Mouse (Mus musculus) liver, adult (tissue): ENCODE data around the gene Ddx25.

Experiments
- GATA4 ChIP-seq: IDR thresholded peaks from 2 replicates; pipeline ENCODE4 v1.6.1; 2014; ENCODE audit warnings: mild to moderate bottlenecking, low read length; ENCODE audit not compliant: insufficient replicate concordance

The Ddx25 gene

DNA sequence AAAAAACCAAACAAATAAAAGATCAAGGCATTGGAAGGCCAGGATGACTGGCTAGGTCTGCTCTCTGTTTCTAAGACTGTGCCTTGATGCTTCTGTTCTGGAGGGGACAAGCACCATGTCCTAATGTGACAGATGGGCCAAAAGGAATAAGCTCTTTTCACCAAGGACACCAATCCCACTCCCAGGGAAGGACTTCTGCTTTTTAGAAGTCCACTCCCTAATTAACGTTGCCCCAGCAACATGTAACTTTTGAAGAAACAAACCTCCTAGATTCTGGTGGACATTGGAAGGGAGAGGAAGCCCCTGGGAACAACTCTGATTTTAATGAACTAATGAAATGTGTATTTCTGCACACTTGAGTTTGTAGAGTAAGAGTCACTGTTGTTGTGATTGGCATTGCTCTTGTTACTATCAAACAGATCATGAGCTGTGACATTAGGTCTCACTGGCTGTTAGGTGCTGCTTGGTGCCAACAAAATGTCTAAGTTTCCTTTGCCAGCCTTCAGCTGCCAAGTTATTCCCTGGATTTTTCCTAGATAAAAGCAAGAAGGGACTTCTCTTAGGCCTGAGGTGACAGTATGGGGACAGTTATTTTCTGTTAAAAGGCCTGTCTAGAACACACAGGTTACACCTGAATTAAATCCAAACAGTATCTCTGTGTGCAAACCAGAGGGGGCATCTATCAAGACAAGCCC lies 35.4 kb downstream of the Ddx25 start:
- TF ChIP-seq GATA4 = no peak

DNA sequence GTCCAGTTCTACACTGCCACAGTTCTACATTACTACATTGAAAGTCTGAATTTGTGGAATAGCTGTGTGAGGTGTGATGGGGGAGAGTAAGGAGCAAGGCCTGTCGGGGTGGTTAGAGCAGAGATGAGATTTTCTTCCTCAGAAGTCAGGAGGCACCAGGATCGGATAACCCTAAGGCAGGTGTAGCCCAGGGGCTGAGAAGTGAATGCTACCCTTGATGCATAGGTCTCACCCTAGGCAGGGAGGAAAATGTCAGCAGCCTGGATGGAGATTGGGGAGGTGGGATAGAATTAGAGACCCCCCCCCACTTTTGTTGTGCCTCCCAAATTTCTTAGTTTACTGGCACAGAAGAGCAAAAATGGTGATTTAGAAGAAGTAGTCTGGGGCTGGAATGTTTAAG lies 36.1 kb downstream of the Ddx25 start:
- TF ChIP-seq GATA4 = no peak

DNA sequence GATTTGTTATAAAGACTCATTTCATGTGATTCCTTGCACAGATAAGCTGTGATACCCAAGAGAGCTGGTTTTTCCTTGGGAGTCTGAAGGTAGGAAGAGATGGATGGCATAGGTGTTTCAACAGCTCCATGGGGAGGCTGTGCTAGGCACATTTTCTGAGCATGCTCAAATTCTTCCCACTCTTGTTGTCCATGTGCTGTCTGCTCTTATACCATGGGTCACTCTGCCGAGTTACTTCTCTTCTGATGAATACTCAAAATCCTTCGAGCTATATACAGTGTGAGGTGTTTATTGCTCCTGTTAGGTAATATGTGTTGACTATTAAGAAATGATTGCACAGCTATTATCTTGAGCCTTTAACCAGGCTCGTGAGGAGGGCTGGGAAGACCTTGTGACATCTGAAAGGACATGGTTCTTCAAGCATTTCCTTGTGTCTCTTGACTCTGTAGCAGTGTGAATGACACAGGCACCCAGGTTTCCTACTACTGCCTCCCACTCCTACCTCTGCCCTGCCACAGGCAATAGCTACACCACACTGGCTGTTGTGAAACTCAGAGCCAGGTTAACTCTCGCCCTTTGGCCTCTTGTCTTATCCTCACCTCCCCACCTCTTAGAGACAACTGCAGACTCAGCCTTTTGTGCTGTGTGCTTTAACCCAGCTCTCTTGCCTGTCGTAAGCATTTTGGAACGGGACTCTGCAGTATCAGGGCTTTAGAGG lies 37.5 kb downstream of the Ddx25 start:
- TF ChIP-seq GATA4 = no peak

DNA sequence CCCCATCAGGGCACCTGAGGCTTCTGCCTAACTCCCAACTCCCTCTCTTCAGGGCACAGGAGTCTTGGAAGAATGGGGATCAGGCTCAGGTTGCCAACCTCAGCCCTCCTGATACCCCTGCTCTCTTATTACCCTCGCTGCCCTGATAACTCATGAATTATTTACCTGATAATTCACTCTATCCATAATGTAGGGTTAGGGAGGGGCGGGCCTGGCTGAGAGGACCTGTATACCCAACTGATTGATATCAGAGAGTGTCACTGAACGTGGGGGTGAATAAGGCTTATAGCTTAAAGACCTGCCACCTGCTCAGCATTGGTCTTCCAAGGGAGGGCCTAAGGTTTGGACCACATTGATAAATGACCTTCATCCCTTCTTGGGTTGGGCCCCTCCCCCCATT lies 40.2 kb downstream of the Ddx25 start, which contains the start of gene Gm1113:
TSS of gene Gm1113 (minus strand) at position 101 of the 400 bp plus-strand sequence.
- TF ChIP-seq GATA4 = no peak

DNA sequence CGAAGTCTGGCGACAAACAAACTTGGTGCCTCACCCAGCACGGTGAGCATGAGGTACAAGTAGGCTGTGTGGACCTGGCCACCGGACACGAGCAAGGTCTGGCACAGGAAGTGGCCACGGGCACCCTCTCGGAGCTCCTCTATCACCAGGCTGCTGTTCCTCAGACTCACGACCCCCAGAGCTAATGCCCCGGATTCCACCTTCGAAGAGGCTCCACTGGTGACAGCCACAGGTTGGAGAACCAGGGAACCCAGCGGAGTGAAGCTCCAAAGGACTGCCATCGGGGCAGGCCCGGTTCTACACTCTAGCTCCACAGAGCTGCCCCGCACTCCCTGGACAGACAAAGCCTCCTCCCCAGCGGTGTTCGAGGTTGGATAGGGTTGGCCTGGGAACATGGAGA lies 41.6 kb downstream of the Ddx25 start:
- TF ChIP-seq GATA4 = no peak

DNA sequence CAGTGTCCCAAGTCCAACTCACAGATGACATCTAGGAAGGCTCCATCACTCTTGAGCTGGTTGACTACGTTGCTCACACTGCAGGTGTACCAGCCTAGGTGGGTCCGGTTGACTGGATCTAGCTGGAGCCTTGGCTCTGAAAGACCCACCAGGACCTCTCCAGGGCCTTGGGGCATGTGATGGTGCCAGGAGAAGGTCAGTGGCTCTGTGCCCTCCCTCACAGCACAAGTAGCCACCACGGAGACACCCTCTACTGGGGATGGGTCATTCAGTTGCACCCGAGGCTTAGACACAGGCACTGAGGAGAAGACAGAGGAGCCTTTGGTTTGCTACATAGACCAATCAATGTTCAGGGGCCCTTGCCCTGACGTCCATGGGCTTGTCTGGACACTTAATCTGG lies 42.1 kb downstream of the Ddx25 start:
- no peak for TF ChIP-seq GATA4

DNA sequence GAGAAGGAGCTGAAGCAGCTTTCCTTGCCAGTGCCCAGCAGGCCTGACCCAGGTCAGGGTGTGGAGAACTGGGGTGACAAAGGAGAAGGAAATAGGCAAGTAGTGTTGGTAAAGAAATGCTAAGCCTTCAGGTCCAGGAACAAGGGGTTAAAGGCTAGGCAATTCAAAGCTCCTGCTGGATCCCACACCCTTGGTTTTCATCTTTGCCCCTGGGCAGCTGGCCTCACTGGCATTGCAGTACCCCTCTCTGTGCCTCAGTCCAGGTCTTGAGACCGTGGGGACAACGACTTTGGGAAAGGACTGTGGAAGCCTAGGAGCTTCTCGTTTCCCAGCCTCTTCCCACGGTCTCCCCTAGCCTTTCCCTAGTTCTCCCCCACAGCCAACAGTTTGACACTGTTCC lies 44.4 kb downstream of the Ddx25 start:
- no peak for TF ChIP-seq GATA4

DNA sequence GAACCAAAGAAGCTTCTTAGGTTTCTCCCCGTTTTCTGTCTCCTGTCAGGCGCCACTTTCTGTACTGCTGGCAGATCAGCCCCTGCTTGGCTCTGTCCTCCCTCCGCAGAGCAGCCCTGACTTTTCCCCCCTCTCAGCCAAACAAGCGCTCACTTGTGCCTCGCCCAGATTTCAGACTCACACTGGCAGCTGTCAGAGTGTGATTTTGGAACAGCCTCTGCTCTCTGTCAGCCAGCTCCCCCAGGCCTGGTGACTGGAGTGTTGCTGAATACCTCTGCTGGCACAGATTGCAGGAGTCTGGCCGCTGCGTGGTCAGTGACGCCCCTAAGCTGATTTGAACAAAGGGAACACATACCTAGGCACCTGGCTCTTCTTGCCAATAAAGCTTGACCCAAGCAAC lies 50.1 kb downstream of the Ddx25 start:
- no peak for TF ChIP-seq GATA4

DNA sequence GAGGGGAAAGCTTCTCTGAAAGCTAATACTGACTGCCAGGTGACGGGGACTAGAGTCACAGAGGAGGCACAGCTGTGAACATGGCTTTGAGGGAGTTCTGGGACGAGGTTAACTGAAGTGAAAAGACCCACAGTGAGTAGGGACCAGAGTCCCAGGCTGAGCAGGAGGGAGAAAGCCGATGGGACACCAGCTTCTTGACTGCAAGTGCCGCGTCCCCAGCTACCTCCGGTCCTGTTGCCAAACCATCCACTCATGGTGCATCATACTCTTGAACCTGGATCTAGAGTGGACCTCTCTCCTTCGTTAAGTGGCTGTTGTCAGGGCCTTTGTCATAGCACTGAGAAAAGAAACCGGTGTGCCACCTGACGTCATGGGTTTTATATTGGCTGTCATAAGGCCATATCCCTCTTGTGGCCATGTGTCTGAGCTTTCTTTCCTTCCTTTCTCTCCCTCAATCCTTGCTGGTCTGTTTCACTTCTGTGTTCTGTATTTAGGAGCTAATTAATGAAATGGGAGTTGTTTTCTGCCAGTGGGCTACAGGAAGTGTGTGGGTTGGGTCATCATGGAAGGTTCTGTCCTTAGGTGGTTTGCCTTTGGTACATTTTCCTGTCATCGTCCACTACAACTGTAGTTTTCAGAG lies 55.8 kb downstream of the Ddx25 start:
- TF ChIP-seq GATA4 = no peak

DNA sequence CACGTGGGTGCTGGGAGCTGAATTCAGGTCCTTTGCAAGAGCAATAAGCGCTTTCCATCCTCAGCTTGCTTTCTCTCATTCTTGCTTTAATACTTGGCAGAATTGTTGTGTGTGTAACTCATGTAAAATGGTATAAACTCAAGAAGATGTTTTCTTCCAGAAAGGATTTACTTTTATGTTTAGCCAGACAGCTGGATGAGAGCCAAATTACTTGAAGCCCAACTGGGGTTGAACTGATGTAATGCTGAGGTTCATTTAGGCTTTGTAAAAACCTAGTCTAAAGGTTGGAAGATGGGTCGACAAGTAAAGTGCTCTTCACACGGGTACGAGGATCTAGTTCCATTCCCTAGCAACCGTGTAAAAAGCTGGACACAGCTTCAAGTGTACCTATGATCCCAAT lies 58.4 kb downstream of the Ddx25 start:
- no peak for TF ChIP-seq GATA4

DNA sequence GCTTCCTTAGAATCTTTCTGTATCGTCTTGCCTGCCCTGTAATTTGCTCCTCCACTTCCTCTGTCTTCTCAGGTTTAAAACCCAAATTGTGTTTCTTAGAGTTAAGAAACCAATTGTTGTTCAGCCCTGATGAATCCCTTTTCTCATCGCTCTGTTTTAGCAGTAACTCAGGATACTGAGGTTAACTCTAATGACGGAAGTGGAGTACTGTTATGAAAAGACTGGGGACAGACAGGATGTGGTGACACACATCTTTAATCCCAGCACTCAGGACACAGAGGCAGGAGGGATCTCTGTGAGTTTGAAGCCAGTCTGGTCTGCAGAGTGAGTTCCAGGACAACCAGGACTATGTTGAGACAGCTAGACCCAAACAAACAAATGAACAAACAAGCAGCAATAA lies 62.9 kb downstream of the Ddx25 start:
- no peak for TF ChIP-seq GATA4

DNA sequence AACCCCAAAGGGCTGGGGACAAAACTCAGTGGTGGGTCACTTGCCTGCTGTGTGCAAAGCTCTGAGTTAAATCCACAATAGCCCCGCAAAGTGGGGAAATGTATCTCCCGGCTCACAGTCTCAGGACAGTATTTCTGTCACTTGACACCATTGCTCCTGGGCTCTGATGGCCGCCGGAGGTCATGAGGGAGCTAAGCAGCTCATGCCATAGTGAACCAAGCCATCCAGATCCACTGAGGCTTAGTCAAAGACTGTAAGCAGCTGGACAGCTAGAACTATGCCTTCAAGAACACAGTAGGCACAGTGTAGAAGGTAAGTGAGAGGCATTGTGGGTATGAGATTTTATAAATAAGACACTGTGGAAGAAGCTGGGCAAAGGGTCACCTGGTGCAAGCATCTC lies 63.4 kb downstream of the Ddx25 start:
- TF ChIP-seq GATA4 = no peak

DNA sequence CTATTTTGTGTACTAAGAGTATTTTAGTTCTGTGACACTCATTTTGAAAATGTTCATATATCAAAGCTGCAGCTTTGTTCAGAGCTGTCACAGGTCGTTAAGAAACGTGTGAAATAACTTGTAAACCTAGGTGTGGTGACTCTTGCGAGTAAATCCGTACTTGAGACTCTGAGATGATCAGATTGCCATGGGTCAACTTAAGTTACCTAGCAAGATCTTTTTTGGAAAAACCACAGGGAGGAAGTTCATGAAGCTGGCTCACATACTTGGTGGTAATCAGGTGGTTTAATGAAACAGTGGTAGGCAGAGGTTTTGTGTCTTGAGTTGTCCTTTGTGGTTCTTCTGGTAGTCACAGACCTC lies 64.6 kb downstream of the Ddx25 start:
- no peak for TF ChIP-seq GATA4

DNA sequence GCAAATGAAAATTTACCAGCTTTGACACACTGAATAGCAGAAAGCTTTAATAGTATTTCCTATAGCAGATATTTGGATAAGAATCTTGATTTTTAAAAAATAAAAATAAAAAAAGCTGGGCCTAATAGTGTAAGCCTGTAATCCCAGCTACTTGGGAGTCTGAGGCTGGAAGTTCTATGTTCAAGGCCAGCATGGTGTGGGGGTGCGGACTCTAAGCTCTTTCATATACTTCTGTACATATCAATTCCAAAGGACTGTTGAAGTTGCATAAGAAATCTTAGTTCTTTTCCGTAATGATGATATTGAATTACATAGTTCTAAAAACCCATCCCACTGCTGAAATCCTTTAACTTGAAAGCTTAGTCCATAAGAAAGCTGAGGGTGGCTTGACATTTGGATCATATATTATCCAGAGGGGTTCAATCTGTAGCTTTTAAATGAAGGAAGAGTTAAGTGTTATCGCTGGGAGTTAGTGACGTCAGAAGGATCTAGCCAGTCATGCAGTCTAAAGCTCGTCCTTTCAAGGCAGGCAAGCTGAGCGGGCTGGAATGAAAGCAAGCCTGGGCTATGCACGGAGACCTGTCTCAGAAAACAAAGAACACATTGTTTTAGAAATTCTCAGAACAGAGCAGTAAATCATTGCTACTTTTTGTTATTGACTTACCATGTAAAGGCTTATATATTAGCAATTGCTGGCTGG lies 65.1 kb downstream of the Ddx25 start:
- TF ChIP-seq GATA4 = no peak

DNA sequence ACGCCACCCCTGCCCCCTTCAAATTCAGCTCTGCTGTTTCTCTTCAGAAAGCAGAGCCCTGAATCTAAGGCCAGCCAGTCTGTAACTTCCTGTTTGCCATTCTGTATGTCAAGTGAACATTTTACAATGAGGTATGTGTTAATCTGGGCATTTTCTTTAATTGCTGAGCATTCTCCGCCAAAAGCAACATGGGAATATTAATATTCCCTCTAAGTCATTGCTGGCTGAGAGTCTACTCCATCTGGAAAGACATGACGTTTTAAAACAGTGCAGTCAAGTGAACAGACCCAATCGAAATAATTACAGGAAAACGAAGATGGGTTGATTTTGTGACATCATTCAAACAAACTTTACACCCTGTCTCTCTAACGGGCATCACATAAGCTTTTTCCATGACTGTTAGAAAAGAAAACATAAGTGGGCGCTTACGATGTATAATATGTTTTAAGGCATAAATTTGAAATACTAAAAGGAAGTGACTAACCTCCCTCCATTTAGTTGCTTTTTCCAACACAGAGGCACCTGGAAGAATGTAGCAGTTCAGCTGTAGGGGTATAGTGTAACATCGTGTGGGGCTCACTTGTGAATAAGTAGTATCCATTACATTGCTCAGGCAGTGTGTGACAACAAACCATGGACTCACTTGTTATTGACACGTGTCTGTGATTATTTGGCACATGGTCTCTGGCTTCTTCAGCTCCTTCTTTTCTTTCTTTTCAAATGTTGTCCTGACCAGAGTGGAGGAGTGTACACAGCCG lies 67.0 kb downstream of the Ddx25 start:
- TF ChIP-seq GATA4 = no peak

DNA sequence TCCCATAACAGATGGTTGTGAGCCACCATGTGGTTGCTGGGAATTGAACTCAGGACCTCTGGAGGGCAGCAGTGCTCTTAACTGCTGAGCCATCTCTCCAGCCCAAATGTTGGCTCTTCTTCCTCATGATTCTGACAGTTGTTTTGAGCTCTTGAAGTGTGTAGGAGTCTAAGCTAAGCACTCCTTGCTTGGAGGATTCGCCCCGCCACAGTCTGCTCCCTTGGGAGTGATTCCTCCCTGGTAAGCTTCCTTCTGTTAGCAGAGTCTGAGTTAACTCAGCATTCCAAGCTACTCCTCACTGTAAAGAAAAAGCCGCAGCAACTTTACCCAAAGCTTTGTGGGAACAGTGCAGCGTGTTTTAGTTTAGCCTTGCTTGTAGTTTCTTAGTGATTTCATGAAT lies 69.8 kb downstream of the Ddx25 start:
- TF ChIP-seq GATA4 = no peak
